Mouse (Mus musculus) cerebellum, postnatal 36 days (tissue): ENCODE results near the gene Gm47841.

Experiments
- DNase-seq, 2 experiments: peaks; one replicate each; pipeline ENCODE4 v3.0.0; 2021 to 2022; ENCODE audit warnings: mixed read lengths in 2 of 2

Gene Gm47841

GRCm38 (mm10) chr15:101072736-101073135 lies 25.5 kb upstream of the Gm47841 start:
- no peak for DNase-seq

GRCm38 (mm10) chr15:101070762-101071161 lies 23.6 kb upstream of the Gm47841 start:
- no peak for DNase-seq

GRCm38 (mm10) chr15:101069641-101070190 lies 22.5 kb upstream of the Gm47841 start:
- no peak for DNase-seq

DNA sequence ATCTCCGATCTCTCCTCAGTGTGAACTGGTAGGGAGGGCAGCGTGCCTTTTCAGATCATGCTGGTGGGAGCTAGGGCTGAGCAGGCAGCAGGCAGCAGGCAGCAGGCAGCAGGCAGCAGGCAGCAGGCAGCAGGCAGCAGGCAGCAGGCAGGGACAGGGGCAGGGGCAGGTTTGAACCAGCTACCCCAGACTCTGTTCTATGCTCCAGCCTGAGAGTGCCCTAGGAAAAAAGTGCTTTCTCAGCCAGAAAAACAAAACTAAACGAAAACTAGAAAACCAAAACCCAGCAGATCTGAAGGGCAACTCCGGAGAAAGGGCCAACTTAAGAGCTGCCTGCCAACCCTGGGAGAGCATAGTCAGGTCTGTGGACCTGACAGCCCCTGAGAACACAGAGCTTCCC lies 21.5 kb upstream of the Gm47841 start:
- no peak for DNase-seq

DNA sequence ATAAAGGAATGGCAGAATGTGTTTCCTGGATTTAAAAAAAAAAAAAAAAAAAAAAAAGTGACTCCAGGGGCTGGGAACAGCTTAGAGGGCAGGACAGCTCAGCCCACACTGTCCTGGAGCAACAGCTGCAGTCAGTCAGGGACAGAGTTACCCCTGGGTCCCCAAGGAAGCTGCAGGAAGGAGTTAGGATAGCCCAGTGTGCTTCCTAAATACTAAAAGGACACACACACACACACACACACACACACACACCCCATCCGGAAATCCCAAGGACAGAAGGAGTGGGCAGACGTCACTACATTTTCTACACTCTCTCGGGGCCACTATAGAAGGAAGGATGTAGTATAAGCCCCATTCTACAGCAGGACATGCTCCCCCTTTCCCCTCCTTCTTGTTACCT lies 20.8 kb upstream of the Gm47841 start:
- no peak for DNase-seq

DNA sequence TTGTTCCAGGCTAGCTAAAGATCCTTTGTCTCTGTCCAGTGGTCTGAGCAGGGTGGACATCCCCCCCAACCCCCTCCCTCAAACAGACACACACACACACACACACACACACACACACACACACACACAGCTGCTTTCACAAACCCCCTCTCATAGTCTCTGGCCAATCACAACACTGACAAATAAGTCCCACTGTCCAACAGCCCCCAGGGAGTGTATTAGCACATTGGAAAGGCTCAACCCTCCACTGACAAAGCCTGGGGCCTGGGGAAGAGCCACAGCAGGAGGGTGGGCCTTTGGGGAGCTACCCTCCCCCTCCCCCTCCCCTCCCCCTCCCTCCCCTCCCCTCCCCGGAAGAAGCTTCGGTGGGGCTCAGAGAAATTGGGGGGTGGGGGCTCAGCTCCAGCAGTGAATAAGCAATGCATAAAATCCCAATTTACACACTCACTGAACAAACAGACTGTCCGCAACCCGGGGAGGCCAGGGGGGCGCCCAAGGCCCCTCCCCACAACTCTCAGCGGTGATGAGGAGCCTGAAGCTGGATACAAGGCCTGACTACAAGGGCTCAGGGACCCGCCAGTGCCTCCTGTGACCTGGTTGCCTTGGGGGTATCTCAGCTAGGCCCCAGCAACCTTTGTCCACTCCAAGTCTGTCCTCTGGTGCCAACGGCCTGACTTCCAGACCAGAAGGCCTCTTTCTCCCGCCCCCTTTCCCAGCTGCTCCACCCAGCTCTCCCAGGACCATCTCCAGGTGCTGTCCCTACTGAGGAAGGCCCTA lies 19.9 kb upstream of the Gm47841 start:
- no peak for DNase-seq

DNA sequence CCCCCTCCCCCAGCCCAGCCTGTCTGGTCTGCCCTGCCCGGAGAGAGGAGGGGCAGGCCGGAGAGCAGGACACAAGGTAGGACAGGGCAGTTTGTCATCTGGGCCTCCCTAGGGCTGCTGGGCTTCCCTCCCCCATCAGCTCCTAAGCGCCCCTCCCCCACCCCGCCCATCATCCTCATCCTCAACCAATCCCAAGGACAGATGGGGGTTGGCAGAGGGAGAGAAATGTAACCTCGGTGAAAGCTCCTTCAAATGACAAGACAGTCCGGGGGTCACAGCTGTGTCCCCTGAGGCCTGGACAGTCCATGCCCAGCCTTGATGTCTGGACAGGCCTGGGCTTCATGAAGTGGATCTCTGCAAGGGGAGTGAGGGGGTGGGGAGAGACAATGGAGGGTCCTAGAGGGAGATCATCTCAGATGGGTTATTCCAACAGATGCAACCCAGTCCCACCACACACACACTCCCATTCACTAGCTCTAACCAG lies 19.2 kb upstream of the Gm47841 start:
- DNase-seq, result no peak

DNA sequence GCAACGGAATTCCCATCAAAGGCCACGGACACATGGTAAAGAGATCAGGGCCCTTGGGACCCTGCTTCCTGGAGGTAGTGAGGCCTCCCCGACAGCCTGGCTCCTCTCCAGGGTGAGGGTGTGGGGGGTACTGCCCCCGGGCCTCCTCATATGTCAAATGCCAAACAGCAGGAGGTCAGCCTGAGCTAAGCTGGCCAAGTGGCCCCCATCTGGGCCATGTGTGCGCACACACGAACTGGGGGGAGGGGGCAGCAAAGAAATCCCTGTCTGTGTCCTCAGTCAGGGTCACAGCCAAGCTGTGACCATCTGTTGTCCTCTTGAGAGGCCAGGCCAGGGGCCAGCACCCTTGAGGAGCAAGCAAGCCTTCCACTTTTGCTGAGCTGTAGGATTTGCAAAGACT lies 17.9 kb upstream of the Gm47841 start:
- DNase-seq, result no peak

GRCm38 (mm10) chr15:101060280-101060852 lies 13.2 kb upstream of the Gm47841 start:
- DNase-seq, result no peak

DNA sequence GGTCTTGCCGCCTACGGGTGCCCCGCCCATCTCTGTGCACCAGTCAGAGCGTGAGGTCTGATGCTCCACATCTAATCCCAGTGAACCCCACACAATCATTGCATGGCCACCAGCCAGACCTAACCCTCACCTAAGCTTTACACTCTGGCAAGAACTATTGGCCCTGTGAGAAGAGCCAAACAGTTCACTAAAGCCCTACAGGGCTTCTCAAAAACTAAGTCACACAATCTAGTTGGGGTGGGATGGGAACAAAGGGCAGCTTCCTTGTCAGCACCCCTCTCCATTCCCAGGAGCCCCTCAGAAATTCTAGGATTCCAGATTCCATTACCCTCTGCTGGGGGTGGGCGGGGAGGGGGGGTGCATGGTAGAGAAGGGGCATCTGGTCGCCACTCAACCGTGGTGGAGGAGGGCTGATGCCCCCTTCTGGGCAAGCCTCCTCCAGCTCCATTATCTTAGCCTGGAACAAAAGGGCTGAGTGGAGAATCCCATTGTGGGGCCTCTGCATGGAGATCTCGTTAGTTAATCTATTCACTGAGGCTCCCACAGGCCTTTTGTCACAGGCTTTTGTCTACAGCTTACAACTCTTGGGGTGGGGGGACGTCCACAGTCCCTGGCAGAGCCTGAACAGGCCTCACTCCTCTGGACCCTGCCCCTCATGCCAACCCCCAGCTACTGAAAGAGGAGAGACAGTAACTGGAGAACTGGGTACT lies 12.5 kb upstream of the Gm47841 start:
- no peak for DNase-seq

GRCm38 (mm10) chr15:101056225-101056624 lies 9.0 kb upstream of the Gm47841 start:
- DNase-seq, result peak in 1 of 2 experiments; percentile 31

DNA sequence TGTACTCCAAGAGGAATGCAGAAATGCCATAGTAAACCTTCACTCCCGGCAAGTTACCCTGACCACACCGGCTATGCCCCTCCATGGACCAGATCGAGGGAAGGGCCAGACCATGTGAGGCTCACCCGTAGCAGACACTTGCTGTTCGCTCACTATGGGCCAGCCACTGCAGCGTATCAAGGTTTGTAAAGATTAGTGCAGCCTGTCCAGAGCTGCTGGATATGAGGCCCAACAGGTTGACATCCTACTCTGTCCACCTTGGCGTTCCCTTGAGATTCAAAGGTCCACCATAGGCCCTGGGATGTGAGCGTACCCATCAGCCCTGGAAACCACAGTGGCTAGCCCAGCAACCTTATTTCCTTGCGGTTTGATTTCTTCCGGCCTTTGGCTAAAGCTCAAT lies 7.3 kb upstream of the Gm47841 start:
- DNase-seq, result no peak

- no peak for DNase-seq
Observed at GRCm38 (mm10) chr15:101053832-101054459, 6.7 kb upstream of the Gm47841 start.

- no peak for DNase-seq
Observed at GRCm38 (mm10) chr15:101052560-101053501, 5.6 kb upstream of the Gm47841 start.

DNA sequence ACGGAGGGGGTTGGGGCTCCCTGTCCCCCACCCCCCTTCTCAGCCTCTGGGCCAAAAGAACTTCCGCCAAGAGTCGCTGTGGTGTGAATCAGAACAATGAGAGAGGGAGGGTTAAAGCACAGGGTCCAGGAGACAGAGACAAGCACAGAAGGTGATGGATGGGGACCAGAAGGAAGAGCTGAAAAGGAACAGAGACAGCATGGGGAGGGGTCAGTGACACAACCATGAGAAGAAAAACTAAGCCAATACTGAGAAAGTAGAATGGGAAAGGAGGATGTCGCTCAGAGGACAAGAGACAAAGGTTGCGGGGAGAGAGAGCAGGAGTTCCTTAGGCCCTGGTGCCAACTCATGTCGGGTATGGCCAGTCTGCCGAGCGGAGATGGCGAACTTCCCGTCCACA lies 4.7 kb upstream of the Gm47841 start:
- no peak for DNase-seq

GRCm38 (mm10) chr15:101048338-101048896 lies 1.2 kb upstream of the Gm47841 start:
- DNase-seq, result no peak

DNA sequence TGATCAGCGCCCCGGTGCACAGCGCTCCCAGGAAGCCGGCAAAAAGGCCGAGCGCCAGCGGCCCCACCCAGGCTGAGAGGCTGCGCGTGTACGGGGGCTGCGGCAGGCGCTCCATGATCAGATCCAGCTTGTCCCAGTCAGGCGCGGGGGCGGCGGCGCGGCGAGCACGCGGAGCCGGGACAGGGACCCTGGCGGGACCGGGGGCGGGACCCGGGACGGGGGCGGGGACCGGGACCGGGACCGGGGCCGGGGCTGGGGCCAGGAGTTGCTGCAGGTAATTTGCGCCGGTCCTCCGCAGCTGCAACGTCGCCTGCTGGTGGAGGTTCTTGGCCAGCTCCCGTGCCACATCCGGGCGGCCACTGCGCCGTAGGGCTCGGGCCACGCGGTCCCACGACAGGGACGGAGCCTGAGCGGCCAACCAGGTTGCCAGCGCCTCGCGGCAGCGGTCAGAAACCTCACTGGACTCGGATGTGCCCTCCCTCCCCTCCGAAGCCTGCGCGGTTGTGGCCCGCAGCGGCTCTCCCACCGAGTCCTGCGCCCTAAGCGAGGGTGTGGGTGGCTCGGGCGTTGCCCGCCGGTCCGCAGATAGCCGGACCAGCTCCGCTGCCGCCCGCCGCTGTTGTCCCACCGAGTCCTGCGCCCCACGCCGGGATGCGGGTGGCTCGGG lies 537 bp downstream of the Gm47841 start:
- DNase-seq, result peak in 1 of 2 experiments; percentile 17

DNA sequence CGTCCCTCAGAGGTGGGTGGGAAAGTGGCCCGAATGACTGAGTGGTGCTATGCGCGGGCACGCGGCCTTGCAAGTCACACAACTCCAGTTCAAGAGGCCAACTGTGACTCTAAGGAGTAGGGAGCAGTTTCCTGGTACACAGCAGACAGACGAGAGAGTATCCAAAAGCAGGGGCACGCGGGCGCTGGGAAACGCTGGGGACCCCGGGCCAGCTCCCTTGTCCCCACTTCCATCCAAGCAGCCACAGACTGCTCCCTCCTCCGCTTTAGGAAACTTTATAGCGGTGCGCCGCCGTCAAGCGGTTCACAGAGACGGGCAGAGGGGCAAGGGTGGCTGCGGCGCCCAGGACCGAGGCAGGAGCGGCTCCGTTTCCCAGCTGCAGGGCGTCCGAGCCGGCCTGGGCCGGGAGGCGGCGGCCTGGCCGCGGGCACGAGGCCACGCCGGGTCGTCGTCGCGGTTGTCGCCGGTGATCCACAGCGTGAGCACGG lies 1.1 kb downstream of the Gm47841 start:
- DNase-seq, result no peak

GRCm38 (mm10) chr15:101044531-101044930 lies 2.7 kb downstream of the Gm47841 start:
- DNase-seq, result no peak

GRCm38 (mm10) chr15:101042613-101043012 lies 4.6 kb downstream of the Gm47841 start:
- peak; percentile 67 to 73 for DNase-seq

GRCm38 (mm10) chr15:101041966-101042365 lies 5.2 kb downstream of the Gm47841 start:
- DNase-seq, result peak in 1 of 2 experiments; percentile 28
